ENCODE assay signal across 25 mouse cellular contexts in genomic region chr3:30043525-30043924, GRCm38 (mm10).
"Had no signal": no experiment of that assay in that cellular context is flagged by ENCODE, and none has a peak within 500 bp of the region (broad histone marks: within the 10 kb centered on the region; RNA-seq: fewer than 3 reads in every experiment).

No protein-coding gene starts in this region.

- DNase-seq: gastrocnemius, postnatal 14 days; gastrocnemius, postnatal 36 days; heart, adult 18-20 months; heart, postnatal 10 days; heart, postnatal 4 days; kidney, adult 18-20 months; kidney, adult 8-10 months; kidney, postnatal 10 days; kidney, postnatal 25 days; kidney, postnatal 4 days; left cerebral cortex, postnatal 4 days had no signal

- ATAC-seq: hindbrain, embryonic 16.5 days; inflammation-experienced regulatory T-cells, adult 6 months; intestine, embryonic 15.5 days; intestine, postnatal 0 days had no signal

- H3K36me3 ChIP-seq: heart, embryonic 10.5 days; heart, embryonic 12.5 days; hindbrain, embryonic 10.5 days; hindbrain, embryonic 12.5 days; intestine, embryonic 15.5 days; limb, embryonic 13.5 days; limb, embryonic 15.5 days had no signal

- H3K4me2 ChIP-seq: heart, embryonic 12.5 days; hindbrain, embryonic 12.5 days; hindbrain, embryonic 14.5 days; intestine, embryonic 15.5 days; limb, embryonic 13.5 days; limb, embryonic 15.5 days; liver, embryonic 11.5 days had no signal

- H3K27me3 ChIP-seq: heart, embryonic 12.5 days; hindbrain, embryonic 12.5 days; intestine, embryonic 15.5 days; limb, embryonic 13.5 days; limb, embryonic 15.5 days had no signal

- H3K4me3 ChIP-seq: heart, embryonic 10.5 days; heart, embryonic 12.5 days; hindbrain, embryonic 10.5 days; hindbrain, embryonic 12.5 days; intestine, embryonic 15.5 days; layer of hippocampus, adult 2 months; left cerebral cortex, adult 2 months; limb, embryonic 13.5 days; limb, embryonic 15.5 days had no signal
